Mouse (Mus musculus) CH12.LX (cell line): ENCODE measurements around the gene Rps18. TPM values are rescaled to one million over a fixed set of nuclear protein-coding genes. Genes with fewer than 3 reads are reported as not detected.

Experiments
- DNase-seq: peaks from one replicate; pipeline ENCODE4 v3.0.0-alpha.2; 2013; ENCODE audit errors: extremely low read depth
- H3K27ac ChIP-seq: 2 replicates; pipeline ENCODE4 v1.5.1; 2012; ENCODE audit warnings: low read depth, mild to moderate bottlenecking, control low read depth, moderate library complexity; ENCODE audit not compliant: insufficient read depth
- H3K27me3 ChIP-seq: replicated peaks from 2 replicates; pipeline ENCODE3; 2012; ENCODE audit warnings: inconsistent platforms
- H3K36me3 ChIP-seq, 2 experiments: replicated peaks in 1 of 2; 2 replicates each; pipeline versions ENCODE3 to v1.6.1; 2012; ENCODE audit warnings: inconsistent platforms in 1 of 2, low read length in 1 of 2, mild to moderate bottlenecking in 1 of 2, mixed read lengths in 1 of 2, moderate library complexity in 1 of 2; ENCODE audit not compliant: control insufficient read depth in 1 of 2, insufficient read depth in 1 of 2
- H3K4me1 ChIP-seq, 2 experiments: 2 replicates each; pipeline ENCODE4 v1.6.1; 2012; ENCODE audit warnings: inconsistent platforms in 1 of 2, moderate library complexity in 1 of 2; ENCODE audit not compliant: insufficient read depth in 2 of 2, control insufficient read depth in 1 of 2
- H3K4me2 ChIP-seq: 2 replicates; pipeline ENCODE4 v1.6.1; 2012; ENCODE audit warnings: low read depth, mild to moderate bottlenecking, control low read depth; ENCODE audit not compliant: poor library complexity, insufficient read depth, severe bottlenecking
- H3K4me3 ChIP-seq, 3 experiments: fragments of 150-350 bp in 1 of 3; sonication (generic) in 1 of 3; replicated peaks in 1 of 3; 2 replicates each; pipeline versions ENCODE3 to v1.5.1; 2011 to 2012; ENCODE audit warnings: low read depth in 2 of 3, low read length in 2 of 3, mild to moderate bottlenecking in 2 of 3, moderate library complexity in 2 of 3, control low read depth in 1 of 3, improper control_type of control experiment in 1 of 3, inconsistent platforms in 1 of 3, mixed read lengths in 1 of 3; ENCODE audit not compliant: poor library complexity in 1 of 3
- H3K79me2 ChIP-seq: replicated peaks from 2 replicates; pipeline ENCODE4 v1.6.1; 2012; ENCODE audit warnings: mild to moderate bottlenecking, moderate library complexity; ENCODE audit not compliant: control insufficient read depth, poor library complexity, insufficient read depth, severe bottlenecking; ENCODE audit errors: extremely low read depth
- H3K9ac ChIP-seq: 2 replicates; pipeline ENCODE4 v1.6.1; 2012; ENCODE audit warnings: low read depth, mild to moderate bottlenecking, control low read depth, moderate library complexity; ENCODE audit not compliant: insufficient read depth
- H3K9me3 ChIP-seq: replicated peaks from 2 replicates; pipeline ENCODE3; 2012; ENCODE audit warnings: low read length, inconsistent platforms, mixed read lengths
- CHD1 ChIP-seq: IDR thresholded peaks from 2 replicates; pipeline ENCODE4 v1.6.1; 2012; ENCODE audit warnings: low read depth, low read length, improper control_type of control experiment, inconsistent platforms
- CHD2 ChIP-seq: IDR thresholded peaks from 2 replicates; pipeline ENCODE4 v1.6.1; 2011; ENCODE audit warnings: low read length, improper control_type of control experiment
- E2F4 ChIP-seq: IDR thresholded peaks from 2 replicates; pipeline ENCODE4 v1.6.1; 2011; ENCODE audit warnings: low read depth, low read length, improper control_type of control experiment; ENCODE audit not compliant: insufficient replicate concordance
- ELF1 ChIP-seq: IDR thresholded peaks from 2 replicates; pipeline ENCODE4 v1.6.1; 2014; ENCODE audit warnings: low read depth, mild to moderate bottlenecking, inconsistent platforms, low read length, improper control_type of control experiment
- ETS1 ChIP-seq: conservative IDR thresholded peaks from 2 replicates; pipeline ENCODE4 v1.6.1; 2012; ENCODE audit warnings: low read depth, mild to moderate bottlenecking, inconsistent platforms, low read length, improper control_type of control experiment, moderate library complexity
- GABPA ChIP-seq: IDR thresholded peaks from 2 replicates; pipeline ENCODE4 v1.6.1; 2012; ENCODE audit warnings: low read depth, low read length, improper control_type of control experiment, inconsistent platforms; ENCODE audit not compliant: insufficient replicate concordance
- IRF4 ChIP-seq: IDR thresholded peaks from 2 replicates; pipeline ENCODE4 v1.6.1; 2014; ENCODE audit warnings: low read depth, mild to moderate bottlenecking, inconsistent platforms, low read length, improper control_type of control experiment
- JUND ChIP-seq: conservative IDR thresholded peaks from 2 replicates; pipeline ENCODE4 v1.6.1; 2011; ENCODE audit warnings: low read depth, low read length, improper control_type of control experiment
- KAT2A ChIP-seq: IDR thresholded peaks from 2 replicates; pipeline ENCODE4 v1.6.1; 2012; ENCODE audit warnings: low read length, improper control_type of control experiment, inconsistent platforms; ENCODE audit not compliant: insufficient replicate concordance
- MAFK ChIP-seq: IDR thresholded peaks from 2 replicates; pipeline ENCODE4 v1.6.1; 2011; ENCODE audit warnings: low read length, improper control_type of control experiment; ENCODE audit not compliant: insufficient replicate concordance
- MAX ChIP-seq: IDR thresholded peaks from 2 replicates; pipeline ENCODE4 v1.6.1; 2011; ENCODE audit warnings: low read length, improper control_type of control experiment
- MEF2A ChIP-seq: IDR thresholded peaks from 2 replicates; pipeline ENCODE4 v1.6.1; 2014; ENCODE audit warnings: low read depth, mild to moderate bottlenecking, inconsistent platforms, low read length, improper control_type of control experiment, borderline replicate concordance
- MXI1 ChIP-seq: IDR thresholded peaks from 2 replicates; pipeline ENCODE4 v1.6.1; 2011; ENCODE audit warnings: mild to moderate bottlenecking, low read depth, low read length, improper control_type of control experiment
- MYC ChIP-seq: IDR thresholded peaks from 2 replicates; pipeline ENCODE4 v1.6.1; 2011; ENCODE audit warnings: low read depth, mild to moderate bottlenecking, improper control_type of control experiment, low read length
- PAX5 ChIP-seq: IDR thresholded peaks from 2 replicates; pipeline ENCODE4 v1.6.1; 2012; ENCODE audit warnings: low read length, inconsistent platforms, mixed read lengths
- POLR2A ChIP-seq: IDR thresholded peaks from 2 replicates; pipeline ENCODE4 v1.6.1; 2011; ENCODE audit warnings: low read depth, mild to moderate bottlenecking, improper control_type of control experiment, low read length
- POLR2AphosphoS2 ChIP-seq: IDR thresholded peaks from 2 replicates; pipeline ENCODE4 v1.6.1; 2011; ENCODE audit warnings: low read depth, low read length, improper control_type of control experiment
- RAD21 ChIP-seq: IDR thresholded peaks from 2 replicates; pipeline ENCODE4 v1.6.1; 2011; ENCODE audit warnings: low read depth, mild to moderate bottlenecking, low read length, improper control_type of control experiment, moderate library complexity
- RCOR1 ChIP-seq: conservative IDR thresholded peaks from 2 replicates; pipeline ENCODE4 v1.6.1; 2012; ENCODE audit warnings: low read depth, mild to moderate bottlenecking, inconsistent platforms, low read length, improper control_type of control experiment
- SIN3A ChIP-seq: IDR thresholded peaks from 2 replicates; pipeline ENCODE4 v1.6.1; 2012; ENCODE audit warnings: low read length, improper control_type of control experiment, inconsistent platforms
- TBP ChIP-seq: conservative IDR thresholded peaks from 2 replicates; pipeline ENCODE4 v1.6.1; 2011; ENCODE audit warnings: low read depth, low read length, improper control_type of control experiment
- UBTF ChIP-seq: IDR thresholded peaks from 2 replicates; pipeline ENCODE4 v1.6.1; 2012; ENCODE audit warnings: low read depth, mild to moderate bottlenecking, inconsistent platforms, low read length, improper control_type of control experiment, moderate library complexity
- USF2 ChIP-seq: conservative IDR thresholded peaks from 2 replicates; pipeline ENCODE4 v1.6.1; 2011; ENCODE audit warnings: low read depth, low read length, improper control_type of control experiment
- ZKSCAN1 ChIP-seq: IDR thresholded peaks from 2 replicates; pipeline ENCODE4 v1.6.1; 2012; ENCODE audit warnings: low read depth, inconsistent platforms, low read length, improper control_type of control experiment, borderline replicate concordance
- ZMIZ1 ChIP-seq: IDR thresholded peaks from 2 replicates; pipeline ENCODE4 v1.6.1; 2012; ENCODE audit warnings: low read depth, mild to moderate bottlenecking, inconsistent platforms, low read length, improper control_type of control experiment
- ZNF384 ChIP-seq: IDR thresholded peaks from 2 replicates; pipeline ENCODE4 v1.6.1; 2012; ENCODE audit warnings: low read depth, low read length, improper control_type of control experiment, inconsistent platforms
- dilution Hi-C: fragments of 300-500 bp; cut with MboI; formaldehyde crosslinking; loops from 2 replicates; pipeline ENCODE4 v1.14.3; 2020; ENCODE audit warnings: low sequenced_read_pairs; ENCODE audit not compliant: extremely low pct_unique_long_range_greater_than_20kb, extremely low pct_ligation_motif_present
- in situ Hi-C: fragments of 300-500 bp; cut with MboI; formaldehyde crosslinking; loops from 3 replicates; pipeline ENCODE4 v1.14.3; 2019; ENCODE audit warnings: low sequenced_read_pairs, low pct_ligation_motif_present, low pct_unique_long_range_greater_than_20kb, mixed read lengths
- polyA plus RNA-seq: library from polyadenylated mRNA; unstranded; fragments of >175 nt; gene quantifications from 2 replicates; pipeline ENCODE4 v1.2.1, GENCODE M21; 2012; ENCODE audit warnings: low read depth; ENCODE audit not compliant: insufficient read length
- total RNA-seq, 2 experiments: library from RNA; depleted of rRNA; stranded (reverse); fragments of 300-350 nt in 1 of 2; fragments of >200 nt in 1 of 2; gene quantifications; 2 replicates each; pipeline ENCODE4 v1.2.3; 2012 to 2014

The Rps18 gene
- total and polyA plus RNA-seq, 3 experiments = 246 to 991 (median 302) TPM

DNA sequence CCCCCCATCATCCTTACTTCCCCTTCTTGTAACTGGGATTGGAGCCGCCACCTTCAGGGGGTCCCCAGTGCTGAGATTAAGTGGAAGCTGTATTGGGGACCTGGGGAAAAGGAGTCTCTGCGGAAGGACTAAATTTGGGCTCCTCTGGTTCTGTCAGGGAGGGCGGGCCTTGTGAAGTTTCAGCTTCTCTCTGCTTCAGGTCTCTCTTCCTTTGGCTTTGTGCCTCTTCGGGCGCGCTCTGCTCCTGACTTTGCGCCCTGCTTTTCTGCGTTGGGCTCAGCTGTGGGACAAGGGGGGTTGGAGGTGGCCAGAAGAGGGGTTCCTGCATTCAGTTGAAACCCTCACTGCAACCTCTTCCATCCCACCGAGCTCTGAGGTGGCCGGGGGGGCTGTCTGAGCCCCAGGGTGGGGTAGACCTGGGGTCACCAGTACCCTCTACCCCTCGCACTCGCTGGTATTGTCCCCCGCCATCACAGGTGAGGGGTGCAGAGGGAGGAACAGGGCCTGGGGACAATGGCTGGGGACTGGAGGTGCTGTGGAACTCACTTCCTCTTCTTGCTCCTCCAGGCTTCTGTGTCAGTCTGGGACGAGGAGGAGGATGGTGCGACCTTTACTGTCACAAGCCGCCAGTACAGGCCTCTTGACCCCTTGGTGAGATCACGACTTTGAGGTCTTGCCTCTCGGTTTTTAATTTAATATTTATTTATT lies 24.5 kb downstream of the Rps18 start:
- TF ChIP-seq ETS1 = no peak
- 0 out of 2 replicates have a peak, but pooled peaks have one; percentile 9 for TF ChIP-seq MXI1
- TF ChIP-seq ZMIZ1 = no peak
- no peak for TF ChIP-seq USF2
- TF ChIP-seq RCOR1 = no peak
- no peak for TF ChIP-seq E2F4
- DNase-seq = no peak
- Histone ChIP-seq H3K27ac (peak overlapping the region; percentile 29; the same call in 1 of the 2 replicates), H3K27me3 (no peaks in the 10 kb centered on the region), H3K9ac (peak overlapping the region; percentile 85; the same call in 1 of the 2 replicates), H3K4me1 (peaks cover 4 to 27% of the 10 kb centered on the region in 2 experiments), H3K4me3 (peak overlapping the region; percentile 65 to 77 (median 75)), H3K4me2 (peak overlapping the region; percentile 79), H3K79me2 (0 out of 2 replicates have a peak, but pooled peaks cover 2% of the 10 kb centered on the region), H3K36me3 (peaks cover 36 to 72% of the 10 kb centered on the region in 2 experiments), H3K9me3 (no peaks in the 10 kb centered on the region)
- in situ Hi-C loops = no loop called here
- dilution Hi-C loops = no loop called here

DNA sequence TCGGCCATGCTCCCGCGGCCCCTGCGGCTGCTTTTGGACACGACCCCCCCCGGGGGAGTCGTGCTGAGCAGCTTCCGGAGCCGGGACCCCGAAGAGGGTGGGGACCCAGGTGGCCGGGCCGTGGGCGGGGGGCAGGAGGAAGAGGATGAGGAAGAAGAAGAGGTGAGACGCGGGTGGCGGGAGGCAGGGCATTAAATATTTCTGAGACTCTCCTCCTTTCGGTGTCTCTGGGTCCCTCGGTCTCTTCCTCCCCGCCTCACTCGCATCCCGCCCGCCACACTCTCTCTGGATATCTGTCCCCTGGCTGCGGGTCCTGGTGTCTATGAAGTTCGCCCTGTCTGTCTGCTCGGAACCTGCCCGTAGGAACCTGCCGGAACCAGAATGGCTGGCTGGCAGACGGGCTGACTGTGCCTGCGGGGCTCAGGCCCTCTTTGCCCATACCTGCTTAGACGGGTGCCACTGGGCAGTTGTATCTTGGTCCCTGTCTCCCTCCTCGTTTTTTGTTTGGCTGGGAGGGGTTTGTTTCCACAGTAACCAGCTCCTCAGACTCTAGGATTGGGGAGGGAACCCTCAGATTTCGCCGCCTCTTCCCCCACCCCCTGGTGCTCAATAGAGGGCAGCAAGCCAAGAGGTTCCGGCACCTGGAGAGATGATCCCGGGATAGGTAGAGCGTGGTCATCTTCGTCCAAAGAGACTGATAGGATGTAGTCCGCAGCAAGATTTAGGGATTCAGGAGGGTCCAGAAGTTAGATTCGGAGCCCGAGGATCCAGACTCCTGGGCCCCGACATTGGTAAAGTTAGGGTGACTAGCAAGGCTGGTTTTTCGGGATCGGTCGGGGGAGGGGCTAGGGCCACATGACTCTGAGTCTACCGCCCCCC lies 25.3 kb downstream of the Rps18 start:
- Histone ChIP-seq H3K27me3 (no peaks in the 10 kb centered on the region), H3K36me3 (peaks cover 42 to 73% of the 10 kb centered on the region in 2 experiments), H3K4me2 (peak overlapping the region; percentile 79), H3K9me3 (no peaks in the 10 kb centered on the region), H3K27ac (peak overlapping the region; percentile 74; the same call in 1 of the 2 replicates), H3K9ac (peak overlapping the region; percentile 85), H3K4me3 (peak overlapping the region; percentile 65 to 77 (median 75)), H3K4me1 (peaks cover 4 to 24% of the 10 kb centered on the region in 2 experiments), H3K79me2 (0 out of 2 replicates have a peak, but pooled peaks cover 2% of the 10 kb centered on the region)
- dilution Hi-C loops (no loop called here), in situ Hi-C loops (no loop called here)
- peak; percentile 82 for DNase-seq
- TF ChIP-seq MEF2A = no peak
- no peak for TF ChIP-seq POLR2AphosphoS2
- TF ChIP-seq JUND = no peak
- TF ChIP-seq TBP = no peak
- TF ChIP-seq SIN3A = peak; percentile 85; the same call in 1 of the 2 replicates
- TF ChIP-seq UBTF = no peak
- no peak for TF ChIP-seq RAD21
- no peak for TF ChIP-seq IRF4
- no peak for TF ChIP-seq MYC
- TF ChIP-seq CHD2 = no peak
- TF ChIP-seq POLR2A = 0 out of 2 replicates have a peak, but pooled peaks have one; percentile 18
- TF ChIP-seq KAT2A = no peak
- TF ChIP-seq GABPA = no peak
- no peak for TF ChIP-seq PAX5
- no peak for TF ChIP-seq ZKSCAN1
- TF ChIP-seq ELF1 = no peak
- no peak for TF ChIP-seq MAFK
- peak; percentile 50; the same call in 1 of the 2 replicates for TF ChIP-seq MXI1
- no peak for TF ChIP-seq ZNF384
- TF ChIP-seq MAX = no peak
- TF ChIP-seq CHD1 = no peak
